Mouse (Mus musculus): ENCODE measurements around the gene Dnmt3a. TPM values are rescaled to one million over a fixed set of nuclear protein-coding genes. Genes with fewer than 3 reads are reported as not detected.
A peak's percentile ranks its signal among the peaks of the same experiment; 100 is the strongest.

Dnmt3a gene
- polyA plus RNA-seq, 1 experiment from 2014 or later: 142 TPM

DNA sequence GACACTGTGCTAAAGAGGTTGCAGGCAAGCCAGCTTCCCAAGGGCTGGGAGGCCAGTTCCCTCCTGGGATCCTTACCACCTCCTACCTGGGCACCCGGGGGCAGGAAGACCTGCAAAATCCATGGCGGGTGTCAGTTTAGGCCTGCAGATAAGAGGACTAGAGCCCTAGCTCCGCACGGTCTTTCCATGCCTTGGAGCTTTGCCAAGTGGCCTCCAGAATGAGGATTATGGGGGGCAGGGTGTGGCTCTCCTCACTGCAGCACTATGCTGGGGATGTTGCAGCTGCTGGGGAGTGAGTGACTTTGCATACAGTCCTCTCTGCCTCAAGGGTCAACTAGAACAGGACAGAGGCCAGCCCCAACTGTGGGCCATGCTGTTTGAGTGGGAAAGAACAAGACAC is 14.1 kb downstream of the Dnmt3a start:
- Histone ChIP-seq H3K36me3 (peaks cover 12% of the 10 kb centered on the region), H3K4me1 (replicated peaks) (peaks cover 94% of the 10 kb centered on the region), H3K4me2 (no peak overlapping the region), H3K9ac (no peak overlapping the region), H3K9me3 (replicated peaks) (no peaks in the 10 kb centered on the region), H3K4me3 (no peak overlapping the region), H3K27me3 (replicated peaks) (no peaks in the 10 kb centered on the region), H3K27ac (ENCODE audit: poor library complexity, severe bottlenecking) (0 out of 2 replicates have a peak overlapping the region, but pooled peaks have one; percentile 5)
- ATAC-seq (ENCODE audit: insufficient number of reproducible peaks, low FRiP score): no peak
- WGBS: 26% methylated on average over 4 of the region's 4 CpGs

DNA sequence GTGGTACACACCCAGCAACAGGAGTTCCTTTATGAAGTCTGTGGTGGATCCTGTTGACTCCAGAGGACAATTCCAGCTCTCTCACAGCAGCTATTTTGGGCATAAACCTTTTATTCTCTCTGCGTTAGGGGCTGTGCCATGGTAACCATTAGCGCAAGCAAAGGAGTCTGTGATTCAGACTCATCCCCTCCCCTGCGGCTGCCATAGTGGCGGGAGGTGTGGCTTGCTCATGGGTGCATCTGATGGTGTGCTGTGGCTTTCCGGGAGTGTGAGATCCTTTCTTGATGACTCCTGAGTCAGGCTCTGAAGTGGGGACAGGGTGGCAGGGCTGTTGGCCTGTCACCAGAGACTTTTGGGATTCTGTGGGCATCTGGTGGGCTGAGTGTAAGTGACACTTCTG is 17.6 kb downstream of the Dnmt3a start:
- Histone ChIP-seq H3K9me3 (replicated peaks) (no peaks in the 10 kb centered on the region), H3K36me3 (no peaks in the 10 kb centered on the region), H3K4me1 (replicated peaks) (peaks cover 89% of the 10 kb centered on the region), H3K9ac (0 out of 2 replicates have a peak overlapping the region, but pooled peaks have one; percentile 25), H3K27me3 (replicated peaks) (no peaks in the 10 kb centered on the region), H3K27ac (ENCODE audit: poor library complexity, severe bottlenecking) (0 out of 2 replicates have a peak overlapping the region, but pooled peaks have one; percentile 45), H3K4me3 (no peak overlapping the region), H3K4me2 (no peak overlapping the region)
- ATAC-seq (ENCODE audit: insufficient number of reproducible peaks, low FRiP score): no peak
- WGBS: 50% methylated on average over 5 of the region's 5 CpGs

DNA sequence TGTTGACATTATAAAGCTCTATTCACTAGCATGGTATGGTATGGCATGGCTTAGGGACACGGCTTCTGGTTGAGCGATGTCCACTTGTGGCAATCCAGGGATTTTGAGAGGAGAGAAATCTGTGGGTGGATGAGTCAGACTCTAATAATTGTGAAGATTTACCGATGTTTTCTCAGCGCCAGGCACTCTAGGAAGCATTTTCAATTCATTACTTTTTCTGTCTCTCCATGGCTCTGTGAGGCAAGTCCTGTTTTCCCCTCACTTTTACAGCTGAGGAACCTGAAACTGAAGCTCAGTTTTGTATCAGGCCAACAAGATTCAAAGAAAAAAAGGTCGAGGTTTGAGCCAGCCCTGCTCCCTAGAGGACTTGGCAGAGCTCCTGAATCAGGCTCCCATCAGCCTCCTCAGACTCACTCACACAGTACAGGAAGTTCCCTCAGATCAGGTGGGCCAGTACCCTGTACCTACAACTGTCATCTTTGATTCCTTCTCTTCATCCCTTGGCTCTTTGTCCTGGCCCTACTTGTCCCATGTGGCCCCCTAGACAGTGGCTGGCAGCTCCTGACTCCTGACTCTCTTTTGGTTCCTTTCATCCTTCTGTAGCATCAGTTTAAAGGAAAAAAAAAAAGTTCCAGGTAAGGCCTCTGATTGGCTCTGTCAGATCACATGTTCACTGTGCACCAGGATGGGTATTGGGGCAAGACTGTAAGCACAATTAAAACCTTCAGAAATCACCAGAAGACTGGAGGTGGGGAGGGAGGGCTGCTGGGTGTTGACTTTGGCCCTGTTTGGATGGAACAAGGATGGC is 19.3 kb downstream of the Dnmt3a start:
- Histone ChIP-seq H3K27ac (ENCODE audit: poor library complexity, severe bottlenecking) (peak overlapping the region; percentile 56), H3K27me3 (replicated peaks) (no peaks in the 10 kb centered on the region), H3K36me3 (no peaks in the 10 kb centered on the region), H3K9me3 (replicated peaks) (no peaks in the 10 kb centered on the region), H3K4me3 (no peak overlapping the region), H3K4me2 (peak overlapping the region; percentile 31), H3K4me1 (replicated peaks) (peaks cover 77% of the 10 kb centered on the region), H3K9ac (peak overlapping the region; percentile 5; the same call in 1 of the 2 replicates)
- WGBS: 64% methylated on average over 5 of the region's 5 CpGs
- ATAC-seq (ENCODE audit: insufficient number of reproducible peaks, low FRiP score): no peak

DNA sequence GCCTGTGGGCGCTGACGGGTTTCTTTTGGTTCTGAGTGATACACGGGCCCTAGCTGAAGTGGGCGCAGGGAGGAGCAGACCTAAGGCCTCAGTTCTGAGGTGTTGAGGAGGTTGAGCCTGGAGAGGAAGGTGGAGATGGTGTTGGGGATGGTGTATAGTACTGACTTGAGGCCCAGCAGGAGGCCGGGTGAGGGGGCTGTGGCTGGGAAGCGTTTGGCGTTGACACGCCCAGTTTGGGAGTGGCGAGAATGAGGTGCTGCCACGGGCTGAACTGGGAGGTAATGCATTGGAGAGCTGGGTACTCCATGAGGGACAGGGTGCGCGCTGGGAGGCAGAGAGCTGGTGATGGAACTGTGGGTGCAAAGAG is 19.9 kb downstream of the Dnmt3a start:
- Histone ChIP-seq H3K4me1 (replicated peaks) (peaks cover 71% of the 10 kb centered on the region), H3K27me3 (replicated peaks) (no peaks in the 10 kb centered on the region), H3K27ac (ENCODE audit: poor library complexity, severe bottlenecking) (peak overlapping the region; percentile 56), H3K4me2 (peak overlapping the region; percentile 31), H3K4me3 (no peak overlapping the region), H3K9me3 (replicated peaks) (no peaks in the 10 kb centered on the region), H3K36me3 (no peaks in the 10 kb centered on the region), H3K9ac (no peak overlapping the region)
- WGBS: 23% methylated on average over 12 of the region's 12 CpGs
- ATAC-seq (ENCODE audit: insufficient number of reproducible peaks, low FRiP score): 0 out of 2 replicates have a peak, but pooled peaks have one; percentile 40

DNA sequence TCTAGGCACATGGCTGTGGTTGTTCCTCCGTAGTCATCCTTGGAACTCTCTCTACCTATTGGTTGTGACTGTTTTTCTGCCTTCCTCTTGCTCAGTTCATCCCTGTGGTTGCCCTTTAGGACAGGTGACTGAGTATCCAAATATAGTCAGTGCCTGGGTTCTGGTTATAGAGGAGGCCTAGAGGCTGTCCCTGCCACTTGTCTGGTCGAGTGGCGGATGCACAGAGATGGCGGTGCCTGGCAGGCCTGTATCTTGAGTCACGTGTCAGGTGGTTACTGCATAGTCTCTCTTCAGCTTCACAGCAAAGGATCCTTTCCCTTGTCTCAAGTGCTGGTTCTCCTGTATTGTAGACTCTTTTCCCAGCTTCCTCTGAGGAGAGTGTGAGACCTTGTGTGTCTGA is 22.0 kb downstream of the Dnmt3a start:
- H3K9me3 ChIP-seq (replicated peaks): no peaks in the 10 kb centered on the region
- peak overlapping the region; percentile 78 for H3K27ac ChIP-seq (ENCODE audit: poor library complexity, severe bottlenecking)
- 0 out of 2 replicates have a peak, but pooled peaks have one; percentile 49 for ATAC-seq (ENCODE audit: insufficient number of reproducible peaks, low FRiP score)
- no peaks in the 10 kb centered on the region for H3K36me3 ChIP-seq
- H3K9ac ChIP-seq: no peak overlapping the region
- peaks cover 72% of the 10 kb centered on the region for H3K4me1 ChIP-seq (replicated peaks)
- no peak overlapping the region for H3K4me3 ChIP-seq
- WGBS: 48% methylated on average over 5 of the region's 5 CpGs
- H3K4me2 ChIP-seq: no peak overlapping the region
- no peaks in the 10 kb centered on the region for H3K27me3 ChIP-seq (replicated peaks)

DNA sequence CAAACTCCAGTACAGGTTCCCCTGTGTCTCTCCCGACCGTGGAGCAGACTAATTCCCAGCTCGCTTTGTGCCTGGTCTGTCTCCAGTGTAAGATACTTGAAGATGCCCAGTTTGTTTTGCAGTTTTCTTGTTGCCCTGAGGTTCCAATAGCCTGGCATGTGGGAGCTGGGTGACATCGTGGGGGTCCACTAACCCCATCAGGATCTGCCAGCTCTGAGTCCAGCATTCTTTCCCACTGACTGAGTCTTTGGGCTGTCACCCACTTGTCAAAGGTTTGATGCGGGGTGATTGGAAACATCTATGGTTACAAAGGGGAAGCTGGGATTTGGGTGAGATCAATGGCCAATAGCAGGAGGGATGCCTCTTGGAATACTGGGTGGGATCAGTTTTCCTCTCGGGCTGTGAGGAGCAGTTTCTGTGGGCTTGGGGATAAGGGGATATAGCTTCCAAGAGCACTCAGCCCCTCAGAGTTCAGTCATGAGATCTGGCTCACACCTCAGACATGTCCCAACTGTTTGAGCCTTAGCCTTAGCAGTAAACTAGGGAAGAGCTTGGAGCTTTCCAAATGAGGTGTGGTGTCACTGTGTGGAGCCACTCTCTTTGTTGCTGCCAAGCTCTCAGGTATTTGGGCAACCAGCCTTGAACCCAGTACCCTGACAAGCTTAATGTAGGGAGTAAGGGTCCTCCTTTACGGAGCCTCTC is 27.4 kb downstream of the Dnmt3a start:
- Histone ChIP-seq H3K27me3 (replicated peaks) (no peaks in the 10 kb centered on the region), H3K4me3 (no peak overlapping the region), H3K4me2 (peak overlapping the region; percentile 68), H3K36me3 (peaks cover 33% of the 10 kb centered on the region), H3K9me3 (replicated peaks) (no peaks in the 10 kb centered on the region), H3K9ac (peak overlapping the region; percentile 63), H3K27ac (ENCODE audit: poor library complexity, severe bottlenecking) (peak overlapping the region; percentile 91), H3K4me1 (replicated peaks) (peaks cover 65% of the 10 kb centered on the region)
- peak; percentile 5; the same call in 1 of the 2 replicates for ATAC-seq (ENCODE audit: insufficient number of reproducible peaks, low FRiP score)
- 55% methylated on average over 7 of the region's 7 CpGs for WGBS

DNA sequence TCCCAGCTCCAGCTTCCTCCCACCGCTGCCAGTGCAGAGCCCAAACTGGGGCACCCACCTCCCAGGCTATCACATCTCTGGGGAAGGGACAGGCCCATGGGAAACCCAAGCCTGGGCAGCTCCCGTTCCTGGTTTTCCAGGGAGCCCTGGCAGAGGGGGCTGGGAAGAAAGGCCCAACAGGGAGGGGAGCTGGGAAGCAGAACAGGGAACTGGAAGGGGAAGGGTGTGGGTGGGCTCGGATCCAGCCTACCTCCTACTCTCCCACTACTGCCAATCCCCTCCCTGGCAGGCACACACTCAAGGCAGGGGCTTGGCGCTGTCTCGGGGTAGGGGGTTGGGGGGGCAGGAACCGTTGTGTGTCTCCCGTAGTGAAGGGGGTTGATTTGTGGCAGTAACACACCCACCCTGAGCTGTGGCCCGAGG is 28.1 kb downstream of the Dnmt3a start:
- H3K4me2 ChIP-seq: peak overlapping the region; percentile 68
- peak overlapping the region; percentile 29 for H3K4me3 ChIP-seq
- H3K9me3 ChIP-seq (replicated peaks): no peaks in the 10 kb centered on the region
- H3K27ac ChIP-seq (ENCODE audit: poor library complexity, severe bottlenecking): peak overlapping the region; percentile 91
- no peaks in the 10 kb centered on the region for H3K27me3 ChIP-seq (replicated peaks)
- peak overlapping the region; percentile 63 for H3K9ac ChIP-seq
- peaks cover 39% of the 10 kb centered on the region for H3K36me3 ChIP-seq
- H3K4me1 ChIP-seq (replicated peaks): peaks cover 60% of the 10 kb centered on the region
- ATAC-seq (ENCODE audit: insufficient number of reproducible peaks, low FRiP score): peak; percentile 74
- 4% methylated on average over 8 of the region's 8 CpGs for WGBS

DNA sequence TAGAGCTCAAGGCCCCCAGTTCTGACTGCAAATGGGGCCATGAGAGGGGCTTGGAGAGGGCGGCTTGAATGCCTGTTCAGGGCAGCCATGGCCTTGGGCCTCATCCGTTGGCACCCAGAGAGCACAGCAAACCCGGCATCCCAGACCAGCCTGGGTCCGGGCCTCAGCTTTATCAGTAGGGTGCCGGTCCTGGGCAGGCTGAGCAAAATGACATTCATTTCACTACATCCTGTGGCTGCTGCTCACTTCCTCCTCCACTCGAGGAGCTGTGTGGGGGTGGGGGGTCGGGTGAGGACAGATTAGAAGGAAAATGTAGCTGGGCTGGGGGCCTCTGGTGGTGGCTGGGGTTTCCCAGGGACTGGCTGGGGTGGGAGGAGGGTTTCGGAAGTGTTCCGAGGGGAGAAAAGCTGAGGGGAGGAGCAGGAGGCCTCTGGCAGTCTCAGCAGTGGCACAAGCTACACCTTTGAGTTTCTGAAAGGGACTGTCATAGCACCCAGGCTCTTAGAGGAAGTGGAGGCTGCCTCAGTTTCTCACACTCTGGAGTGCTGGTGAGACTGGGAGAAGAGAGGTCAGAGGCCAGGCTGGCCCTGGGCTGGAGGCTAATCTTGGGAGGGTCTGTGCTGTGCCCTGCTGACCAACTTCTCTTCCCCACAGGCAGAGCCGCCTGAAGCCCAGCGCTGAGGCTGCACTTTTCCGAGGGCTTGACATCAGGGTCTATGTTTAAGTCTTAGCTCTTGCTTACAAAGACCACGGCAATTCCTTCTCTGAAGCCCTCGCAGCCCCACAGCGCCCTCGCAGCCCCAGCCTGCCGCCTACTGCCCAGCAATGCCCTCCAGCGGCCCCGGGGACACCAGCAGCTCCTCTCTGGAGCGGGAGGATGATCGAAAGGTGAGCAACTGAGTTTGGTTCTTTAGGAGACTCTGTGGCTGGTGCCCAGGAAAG is 28.8 kb downstream of the Dnmt3a start:
- Histone ChIP-seq H3K36me3 (peaks cover 47% of the 10 kb centered on the region), H3K9me3 (replicated peaks) (no peaks in the 10 kb centered on the region), H3K4me3 (peak overlapping the region; percentile 29), H3K4me2 (peak overlapping the region; percentile 68), H3K9ac (peak overlapping the region; percentile 63), H3K27ac (ENCODE audit: poor library complexity, severe bottlenecking) (peak overlapping the region; percentile 91), H3K27me3 (replicated peaks) (no peaks in the 10 kb centered on the region), H3K4me1 (replicated peaks) (peaks cover 60% of the 10 kb centered on the region)
- ATAC-seq (ENCODE audit: insufficient number of reproducible peaks, low FRiP score): peak; percentile 71
- WGBS: 7% methylated on average over 21 of the region's 21 CpGs

DNA sequence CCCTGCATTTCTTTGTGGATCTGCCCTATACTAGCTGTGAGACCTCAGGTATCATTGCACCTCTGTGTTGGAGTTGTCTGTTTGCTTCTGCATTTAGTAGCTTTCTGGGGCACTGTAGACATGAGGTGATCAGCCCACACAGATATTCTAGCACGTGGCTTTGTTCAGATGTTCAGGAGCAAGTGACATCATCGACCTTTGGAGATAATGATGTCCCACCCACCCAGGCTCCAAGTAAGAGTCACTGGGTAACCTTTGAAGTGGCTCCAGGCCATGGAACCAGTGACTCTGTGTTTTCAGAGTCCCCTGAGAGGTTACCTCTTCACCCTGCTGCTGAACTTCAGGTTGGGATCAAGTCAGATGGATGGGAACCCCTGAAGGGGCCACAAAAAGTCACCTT is 29.8 kb downstream of the Dnmt3a start:
- no peaks in the 10 kb centered on the region for H3K27me3 ChIP-seq (replicated peaks)
- no peak overlapping the region for H3K4me3 ChIP-seq
- 9% methylated on average over 2 of the region's 2 CpGs for WGBS
- no peak for ATAC-seq (ENCODE audit: insufficient number of reproducible peaks, low FRiP score)
- H3K4me2 ChIP-seq: no peak overlapping the region
- H3K27ac ChIP-seq (ENCODE audit: poor library complexity, severe bottlenecking): no peak overlapping the region
- no peak overlapping the region for H3K9ac ChIP-seq
- no peaks in the 10 kb centered on the region for H3K9me3 ChIP-seq (replicated peaks)
- H3K36me3 ChIP-seq: peaks cover 56% of the 10 kb centered on the region
- peaks cover 60% of the 10 kb centered on the region for H3K4me1 ChIP-seq (replicated peaks)

DNA sequence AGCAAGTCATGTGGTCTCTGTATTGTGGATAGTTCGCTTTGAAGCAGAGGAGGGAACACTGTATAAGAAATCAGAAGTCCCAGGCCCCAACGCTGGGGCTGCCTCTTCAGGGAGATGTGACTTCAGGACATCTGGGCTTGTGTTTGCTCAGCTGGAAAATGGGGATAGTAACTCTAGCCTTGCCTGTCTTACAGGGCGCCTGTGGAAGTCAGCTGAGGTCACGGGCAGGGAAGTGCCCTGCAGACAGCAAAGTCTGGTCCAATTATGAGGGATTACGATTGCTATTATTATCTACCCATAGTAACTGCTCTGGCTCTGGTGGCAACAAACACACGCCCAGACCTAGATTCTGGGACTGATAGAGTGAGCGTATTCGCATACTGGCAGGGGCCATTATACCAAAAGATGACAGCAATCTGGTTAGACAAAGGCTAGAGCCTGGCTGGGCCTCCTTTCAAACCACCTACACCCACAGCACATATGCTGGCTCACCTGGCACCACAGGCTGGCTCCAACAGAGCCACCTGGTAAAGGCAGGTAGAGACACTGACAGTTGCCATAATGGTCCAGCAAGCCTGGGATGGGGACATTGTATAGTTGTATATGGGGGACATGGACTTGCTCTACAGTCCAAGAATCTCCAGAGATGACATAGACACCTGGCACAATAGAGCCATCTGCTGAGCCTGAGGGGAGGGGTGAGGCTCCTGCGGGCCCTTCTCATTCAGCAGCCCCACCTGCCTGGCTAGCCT is 31.4 kb downstream of the Dnmt3a start:
- 76% methylated on average over 9 of the region's 9 CpGs for WGBS
- no peaks in the 10 kb centered on the region for H3K27me3 ChIP-seq (replicated peaks)
- H3K9ac ChIP-seq: no peak overlapping the region
- H3K27ac ChIP-seq (ENCODE audit: poor library complexity, severe bottlenecking): no peak overlapping the region
- ATAC-seq (ENCODE audit: insufficient number of reproducible peaks, low FRiP score): no peak
- H3K4me2 ChIP-seq: no peak overlapping the region
- no peak overlapping the region for H3K4me3 ChIP-seq
- H3K36me3 ChIP-seq: peaks cover 73% of the 10 kb centered on the region
- H3K4me1 ChIP-seq (replicated peaks): peaks cover 63% of the 10 kb centered on the region
- no peaks in the 10 kb centered on the region for H3K9me3 ChIP-seq (replicated peaks)

All from heart, embryonic 12.5 days (tissue).